Mouse (Mus musculus): Measurements from ENCODE around the gene Gm10073. TPM values are rescaled to one million over a fixed set of nuclear protein-coding genes. Genes with fewer than 3 reads are reported as not detected.

Gene Gm10073
- polyA plus RNA-seq, 1 experiment from 2014 or later = 13.3 TPM

Other genes with a start within 250 kb of the Gm10073 start
- gene Smpd3, start 235.5 kb downstream of the Gm10073 start, polyA plus RNA-seq (2015; fragmentation: Nextera tagmentation; extraction: Ambion mirVana) = 23.6 and 28.3 TPM in 2 replicates
- 21.1 and 22.2 TPM in 2 replicates for gene Zfp90, start 158.1 kb downstream of the Gm10073 start, polyA plus RNA-seq (2015; fragmentation: Nextera tagmentation; extraction: Ambion mirVana)
- not detected in 2 replicates for gene 6030452D12Rik, start 72.9 kb downstream of the Gm10073 start, polyA plus RNA-seq (2015; fragmentation: Nextera tagmentation; extraction: Ambion mirVana)
- 29.3 and 33.3 TPM in 2 replicates for gene Cdh3, start 62.6 kb downstream of the Gm10073 start, polyA plus RNA-seq (2015; fragmentation: Nextera tagmentation; extraction: Ambion mirVana)
- 67.3 and 77.8 TPM in 2 replicates for gene Cdh1, start 29.9 kb upstream of the Gm10073 start, polyA plus RNA-seq (2015; fragmentation: Nextera tagmentation; extraction: Ambion mirVana)
- 8.2 and 8.9 TPM in 2 replicates for gene Tango6, start 109.6 kb upstream of the Gm10073 start, polyA plus RNA-seq (2015; fragmentation: Nextera tagmentation; extraction: Ambion mirVana)

All from limb, embryonic 15.5 days (tissue).